Mouse (Mus musculus) retina, postnatal 7 days (tissue): Measurements from ENCODE around the gene A1cf.

Source experiments
- DNase-seq: peaks from one replicate; pipeline ENCODE4 v3.0.0-alpha.2; 2012; ENCODE audit warnings: low read depth, low spot score

The A1cf gene

GRCm38 (mm10) chr19:31950793-31951489, 82.4 kb downstream of the A1cf start:
- DNase-seq: no peak

DNA sequence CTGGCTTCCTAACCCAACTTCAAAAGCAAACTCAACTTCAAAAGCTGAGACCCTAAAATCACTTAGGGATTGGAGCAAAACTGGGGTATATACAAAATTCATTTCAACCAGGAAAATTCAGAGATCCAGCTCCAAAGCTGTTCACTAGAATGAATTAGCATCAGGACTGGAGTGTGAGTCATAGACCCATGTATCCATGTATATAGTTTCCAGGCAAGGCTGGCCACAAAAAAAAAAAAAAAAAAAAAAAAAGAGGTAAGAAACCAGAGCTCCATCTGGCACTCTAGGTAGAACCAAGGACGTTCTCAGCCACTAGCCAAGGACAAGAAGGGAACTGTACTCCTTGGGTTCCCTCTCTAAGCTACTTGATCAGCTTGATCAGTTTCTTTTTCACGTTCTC, 85.2 kb downstream of the A1cf start:
- no peak for DNase-seq

DNA sequence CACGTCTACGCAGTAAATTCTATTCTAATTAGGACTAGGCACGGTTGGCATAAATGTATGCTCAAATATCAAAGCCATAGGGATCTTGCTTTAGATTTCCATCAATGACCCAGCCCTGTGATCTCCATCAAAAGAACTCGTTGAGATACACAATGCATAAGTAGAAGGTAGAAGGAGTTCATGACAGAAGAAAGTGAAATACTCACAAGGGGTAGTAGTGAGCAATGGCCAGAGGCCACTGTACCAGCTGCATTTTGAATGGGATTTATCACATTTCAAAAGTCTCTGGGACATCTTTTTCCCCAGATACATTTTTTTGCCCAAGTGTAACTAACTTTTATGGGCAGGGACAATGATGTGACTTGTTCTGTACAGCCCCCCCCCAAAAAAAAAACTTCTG, 85.7 kb downstream of the A1cf start:
- DNase-seq: no peak

DNA sequence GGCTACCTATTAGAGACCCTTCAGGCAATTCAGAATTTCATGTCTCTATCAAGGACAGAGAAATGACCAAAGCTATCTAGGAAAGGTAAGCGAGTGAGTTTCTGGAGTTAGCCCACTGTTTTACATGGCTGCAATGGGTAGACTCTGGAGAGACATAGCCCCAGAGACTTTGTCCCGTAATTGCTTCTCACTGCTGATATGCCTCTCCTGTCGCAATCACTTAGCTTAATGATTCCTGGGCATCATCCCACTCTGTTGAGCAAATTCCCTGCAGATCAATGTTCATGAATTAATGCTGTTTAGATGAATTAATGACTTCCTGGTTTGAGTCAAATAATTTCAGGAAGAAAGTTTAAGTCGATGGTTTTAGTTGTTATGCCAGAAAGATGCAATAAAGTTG, 86.1 kb downstream of the A1cf start:
- DNase-seq: no peak

DNA sequence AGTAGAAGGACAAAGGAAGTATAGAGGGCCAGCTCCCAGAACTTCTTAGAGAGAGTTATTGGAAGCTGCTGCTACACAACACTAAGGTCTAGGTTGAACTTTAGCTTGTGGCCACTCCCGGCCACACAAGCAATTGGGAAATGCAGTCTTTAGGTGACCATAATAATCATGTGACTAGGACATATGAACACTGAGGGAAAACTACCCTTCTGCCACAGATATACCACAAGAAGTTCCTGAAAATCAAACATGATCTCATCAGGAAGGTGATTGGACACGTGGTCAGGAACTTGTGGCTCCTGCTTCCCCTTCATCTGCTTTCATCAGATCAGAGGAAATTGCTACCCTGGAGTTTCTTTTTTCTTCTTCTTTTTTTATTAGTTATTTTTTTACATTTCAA, 87.8 kb downstream of the A1cf start:
- no peak for DNase-seq

GRCm38 (mm10) chr19:31960434-31960833, 91.9 kb downstream of the A1cf start:
- no peak for DNase-seq

DNA sequence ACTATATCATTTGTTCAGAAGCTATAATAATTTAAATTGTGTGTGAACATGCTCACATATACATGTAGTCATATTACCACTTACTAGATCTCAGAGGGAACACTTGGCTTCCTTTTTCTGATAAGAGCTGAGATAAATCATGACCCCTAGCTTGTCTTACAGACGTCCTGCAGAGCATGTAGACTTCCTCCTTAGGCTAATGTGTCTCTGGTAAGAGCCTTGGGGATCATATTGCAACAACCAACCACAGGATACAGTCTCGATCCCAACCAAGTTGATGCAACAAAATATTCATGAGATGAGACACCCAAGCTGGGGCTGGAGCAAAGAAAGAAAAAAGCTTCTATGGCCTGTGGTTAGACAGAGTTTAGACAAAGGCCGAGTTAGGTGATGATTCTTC, 94.6 kb downstream of the A1cf start:
- no peak for DNase-seq

GRCm38 (mm10) chr19:31967933-31968532, 99.5 kb downstream of the A1cf start:
- DNase-seq: peak; percentile 17

GRCm38 (mm10) chr19:31971405-31971804, 102.8 kb downstream of the A1cf start:
- DNase-seq: no peak

GRCm38 (mm10) chr19:31971998-31972397, 103.4 kb downstream of the A1cf start:
- peak; percentile 79 for DNase-seq

DNA sequence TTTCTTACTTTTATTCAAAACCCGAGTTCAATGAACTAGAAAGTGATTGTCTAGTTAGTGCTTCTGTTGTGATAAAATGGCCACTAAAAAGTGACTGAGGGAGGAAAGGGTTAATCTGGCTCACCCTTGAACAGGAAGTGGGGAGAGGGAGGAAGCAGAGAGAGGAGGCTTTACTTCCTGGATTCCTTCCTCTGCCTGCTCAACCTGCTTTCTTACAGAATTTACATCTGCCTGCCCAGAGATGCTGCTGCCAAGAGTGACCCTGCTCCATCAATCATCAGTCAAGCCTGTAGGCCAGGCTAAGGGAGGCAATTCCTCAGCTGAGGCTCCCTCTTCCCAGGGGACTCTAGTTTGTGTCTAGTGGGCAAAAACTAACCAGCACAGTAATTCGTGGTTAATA, 107.3 kb downstream of the A1cf start:
- DNase-seq: no peak

- DNase-seq: no peak
Measured at GRCm38 (mm10) chr19:31991057-31991456, 122.5 kb downstream of the A1cf start.

DNA sequence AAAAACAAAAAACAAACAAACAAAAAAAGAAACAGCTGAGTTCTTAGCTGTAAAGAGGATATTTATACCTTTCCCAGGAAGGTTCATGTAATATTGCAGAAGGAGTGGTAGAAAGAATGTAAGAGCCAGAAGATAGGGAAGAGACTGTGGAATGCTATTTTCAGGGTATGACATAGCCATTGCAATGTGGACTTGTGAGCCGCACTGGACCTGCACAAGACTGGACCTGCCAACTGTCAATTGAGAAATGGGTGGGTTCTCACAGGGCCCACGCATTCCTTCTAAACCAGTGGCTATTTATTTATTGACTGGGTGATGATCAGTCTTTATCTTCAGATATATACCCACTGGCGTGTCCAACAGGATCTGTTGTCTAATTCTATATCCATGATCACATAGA, 128.4 kb downstream of the A1cf start:
- no peak for DNase-seq
